Mouse (Mus musculus): ENCODE measurements around the gene Ephx3.

DNA sequence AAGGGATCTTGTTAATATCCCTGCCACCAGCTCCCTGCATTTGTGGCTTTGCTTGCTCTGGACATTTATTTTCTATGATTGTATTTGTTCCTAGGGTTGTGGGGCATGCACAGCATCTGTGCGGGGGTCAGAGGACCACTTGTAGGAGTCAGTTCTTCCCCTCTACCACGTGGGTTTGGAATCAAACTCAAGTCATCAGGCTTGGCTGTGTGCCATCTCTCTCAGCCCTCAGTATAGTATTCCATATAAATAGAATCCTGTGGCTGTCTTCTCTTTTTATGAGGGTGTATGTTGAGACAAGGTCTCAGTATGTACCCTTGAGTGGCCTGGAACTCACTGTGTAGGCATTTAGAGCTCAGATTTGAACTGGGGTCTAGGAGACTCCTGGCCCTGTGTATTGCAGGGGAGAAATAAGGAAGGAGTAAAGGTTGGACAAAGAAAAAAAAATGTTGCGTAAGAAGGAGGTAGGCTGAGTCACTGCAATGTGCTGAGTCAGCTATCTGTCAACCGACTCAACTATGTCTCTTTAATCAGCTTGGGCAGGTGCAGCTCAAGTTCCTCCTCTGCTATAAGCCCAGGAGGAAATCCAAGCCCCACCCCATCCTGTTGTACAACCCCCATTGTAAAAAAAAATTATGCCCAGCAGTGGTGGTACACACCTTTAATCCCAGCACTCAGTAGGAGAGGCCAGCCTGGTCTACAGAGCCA lies 19.7 kb downstream of the Ephx3 start:
- TF ChIP-seq CEBPB (IDR thresholded peaks at IDR 0.05; ENCODE audit: insufficient read depth, poor library complexity, severe bottlenecking) (peak; percentile 95), USF1 (IDR thresholded peaks at IDR 0.05; ENCODE audit: low read depth) (no peak), MYOG (IDR thresholded peaks at IDR 0.05; ENCODE audit: control insufficient read depth in 1 of 3, insufficient read depth in 1 of 3, insufficient read length in 2 of 3, low read depth in 2 of 3) (no peak), SRF (IDR thresholded peaks at IDR 0.05; ENCODE audit: control insufficient read depth, insufficient read length, low read depth) (no peak), POLR2A (IDR thresholded peaks at IDR 0.05; ENCODE audit: insufficient read length, low read depth) (no peak), TCF12 (IDR thresholded peaks at IDR 0.05; ENCODE audit: insufficient read depth, poor library complexity, severe bottlenecking) (no peak), E2F4 (IDR thresholded peaks at IDR 0.05; ENCODE audit: insufficient read depth) (no peak), MYOD1 (IDR thresholded peaks at IDR 0.05; ENCODE audit: control insufficient read depth in 1 of 3, insufficient read length in 2 of 3, low read depth in 2 of 3) (peak; percentile 12 to 81 (median 75)), MAX (IDR thresholded peaks at IDR 0.05; ENCODE audit: low read depth) (no peak), TCF3 (IDR thresholded peaks at IDR 0.05; ENCODE audit: insufficient read length, low read depth) (no peak), POLR2AphosphoS2 (IDR thresholded peaks at IDR 0.05; ENCODE audit: insufficient read length, low read depth) (no peak)

Data from myocyte (in vitro differentiated cells).